Mouse (Mus musculus) forebrain, embryonic 16.5 days (tissue): ENCODE results near the gene Cul5. TPM values are rescaled to one million over a fixed set of nuclear protein-coding genes. Genes with fewer than 3 reads are reported as not detected.

Experiments used
- ATAC-seq: fragments of 200-750 bp; cut with Nextera tagmentation; 2 replicates; pipeline ENCODE4 v1.8.0; 2017; ENCODE audit warnings: mild to moderate bottlenecking, moderate library complexity
- H3K27ac ChIP-seq: fragments of 300-500 bp; sonication (generic); 2 replicates; pipeline ENCODE4 v1.5.1; 2014; ENCODE audit warnings: low read length, control low read depth
- H3K27me3 ChIP-seq: fragments of 300-500 bp; sonication (generic); replicated peaks from 2 replicates; pipeline ENCODE4 v1.6.1; 2014; ENCODE audit warnings: low read length; ENCODE audit not compliant: control insufficient read depth, insufficient read depth
- H3K36me3 ChIP-seq: fragments of 300-500 bp; sonication (generic); 2 replicates; pipeline ENCODE4 v1.6.1; 2014; ENCODE audit not compliant: control insufficient read depth, insufficient read depth
- H3K4me1 ChIP-seq: fragments of 300-500 bp; sonication (generic); replicated peaks from 2 replicates; pipeline ENCODE4 v1.6.1; 2014; ENCODE audit warnings: low read length; ENCODE audit not compliant: control insufficient read depth, insufficient read depth
- H3K4me2 ChIP-seq: fragments of 300-500 bp; sonication (generic); 2 replicates; pipeline ENCODE4 v1.6.1; 2014; ENCODE audit warnings: mild to moderate bottlenecking, low read length, control low read depth
- H3K4me3 ChIP-seq: fragments of 300-500 bp; sonication (generic); replicated peaks from 2 replicates; pipeline ENCODE4 v1.5.1; 2014; ENCODE audit warnings: mild to moderate bottlenecking, low read length, control low read depth
- H3K9ac ChIP-seq: fragments of 300-500 bp; sonication (generic); replicated peaks from 2 replicates; pipeline ENCODE4 v1.6.1; 2014; ENCODE audit warnings: low read depth, low read length, control low read depth
- H3K9me3 ChIP-seq: fragments of 300-500 bp; sonication (generic); 2 replicates; pipeline ENCODE4 v1.6.1; 2016; ENCODE audit warnings: low read length; ENCODE audit not compliant: control insufficient read depth
- WGBS: fragments of 180-500 bp; shearing (Covaris S2); extraction: QIAGEN DNeasy Blood & Tissue Kit; methylation state at CpG from one replicate; pipeline ENCODE4 v1.1.7; 2014; 5-methylcytosine and 5-hydroxymethylcytosine counted together
- polyA plus RNA-seq: library from polyadenylated mRNA; unstranded; fragments of >200 nt; fragmentation: Nextera tagmentation; extraction: Ambion mirVana; gene quantifications from 2 replicates; pipeline ENCODE4 v1.2.1, GENCODE M21; 2015

The Cul5 gene
- polyA plus RNA-seq, 1 experiment from 2014 or later, result 41.4 TPM

DNA sequence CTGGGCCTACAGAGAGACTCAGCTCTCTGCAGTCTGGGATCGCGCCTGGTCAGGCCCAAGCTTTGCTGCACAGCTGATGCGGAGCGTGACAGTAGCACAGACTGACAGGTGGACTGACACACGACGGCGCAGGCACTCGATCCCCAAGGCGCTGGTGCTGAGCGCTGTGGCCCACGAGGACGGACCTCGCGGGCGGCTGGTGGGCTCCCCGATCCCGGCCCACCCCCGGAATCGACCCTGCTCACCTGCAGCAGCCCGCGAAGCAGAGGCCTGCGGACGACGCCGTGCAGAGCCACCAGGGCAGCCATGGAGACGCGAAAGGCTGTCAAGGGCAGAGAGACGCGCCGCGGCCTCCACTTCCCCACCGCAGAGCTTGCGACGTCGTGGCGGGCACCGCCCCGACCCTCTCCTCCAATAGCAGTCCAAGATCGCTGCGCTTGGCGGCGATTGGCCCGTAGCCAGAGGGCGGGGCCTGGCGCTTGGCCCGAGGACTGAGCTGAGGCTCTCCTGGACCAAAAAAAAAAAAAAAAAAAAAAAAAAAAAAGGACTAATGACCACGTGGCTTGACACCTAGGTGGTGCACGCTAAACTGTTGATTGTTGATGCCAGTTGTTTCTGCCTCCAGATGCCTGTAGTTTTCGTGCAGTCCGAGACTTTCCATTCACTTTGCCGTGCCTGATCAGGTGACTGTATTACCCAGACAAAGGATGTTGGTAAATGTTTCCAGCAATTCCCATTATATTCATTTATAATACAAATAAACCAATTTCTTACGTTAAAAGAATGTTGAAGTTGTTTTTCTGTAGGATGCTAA, 59.6 kb downstream of the Cul5 start, which contains the start of gene Acat1:
Gene Acat1, minus strand, starts transcription at position 415 of the 814 bp plus-strand sequence.
- ATAC-seq, result peak; percentile 99
- peak within 1 kb of the TSS; percentile 91 for H3K4me3 ChIP-seq
- peak within 1 kb of the TSS; percentile 97 for H3K9ac ChIP-seq
- H3K9me3 ChIP-seq, result no peaks in the 10 kb centered on the region
- peaks cover 14% of the 10 kb centered on the region for H3K4me1 ChIP-seq
- H3K27me3 ChIP-seq, result no peaks in the 10 kb centered on the region
- H3K4me2 ChIP-seq, result peak within 1 kb of the TSS; percentile 72
- no peaks in the 10 kb centered on the region for H3K36me3 ChIP-seq
- peak within 1 kb of the TSS; percentile 84 for H3K27ac ChIP-seq
- WGBS, result 2% methylated on average over 51 of the region's 52 CpGs

GRCm38 (mm10) chr9:53609306-53609967, 60.4 kb downstream of the Cul5 start:
- Histone ChIP-seq H3K4me2 (peak overlapping the region; percentile 72), H3K27ac (peak overlapping the region; percentile 84), H3K4me1 (peaks cover 17% of the 10 kb centered on the region), H3K9me3 (no peaks in the 10 kb centered on the region), H3K9ac (peak overlapping the region; percentile 97), H3K27me3 (no peaks in the 10 kb centered on the region), H3K4me3 (peak overlapping the region; percentile 91), H3K36me3 (no peaks in the 10 kb centered on the region)
- peak; percentile 15; the same call in 1 of the 2 replicates for ATAC-seq
- 70% methylated on average over 12 of the region's 12 CpGs for WGBS

DNA sequence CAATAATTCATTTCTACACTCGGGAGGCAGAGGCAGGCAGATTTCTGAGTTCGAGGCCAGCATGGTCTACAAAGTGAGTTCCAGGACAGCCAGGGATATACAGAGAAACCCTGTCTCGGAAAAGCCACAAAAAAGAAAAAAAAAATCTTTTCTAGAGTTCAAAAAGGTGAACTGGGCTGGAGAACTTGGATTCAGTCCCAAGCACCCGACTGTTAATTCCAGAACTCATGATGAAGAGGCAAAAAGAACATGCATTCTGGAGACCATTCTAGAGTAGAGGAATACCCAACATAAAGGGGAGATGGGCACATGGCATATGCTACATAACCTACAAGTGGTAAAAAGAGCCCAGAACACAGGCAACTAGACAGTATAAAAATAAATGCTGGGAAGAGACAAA, 62.0 kb downstream of the Cul5 start:
- Histone ChIP-seq H3K27me3 (no peaks in the 10 kb centered on the region), H3K9ac (no peak overlapping the region)
- WGBS, result 92% methylated on average over 4 of the region's 4 CpGs

DNA sequence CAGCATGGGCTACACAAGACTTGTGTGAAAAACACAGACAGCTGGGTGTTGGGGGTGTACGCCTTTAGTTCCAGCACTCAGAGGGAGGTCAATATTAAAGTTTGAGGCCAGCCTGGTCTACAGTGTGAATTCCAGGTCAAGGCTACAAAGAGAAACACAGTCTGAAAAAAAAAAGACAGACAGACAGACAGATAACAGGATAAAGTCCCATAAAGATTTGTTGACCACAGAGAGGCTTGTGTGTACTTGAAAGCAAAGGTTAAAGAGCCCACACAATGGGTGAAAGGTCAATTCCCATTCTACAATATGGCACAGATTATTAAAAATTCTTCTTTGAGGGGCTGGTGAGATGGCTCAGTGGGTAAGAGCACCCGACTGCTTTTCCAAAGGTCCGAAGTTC, 62.6 kb downstream of the Cul5 start:
- H3K27ac ChIP-seq, result no peak overlapping the region
- H3K4me3 ChIP-seq, result no peak overlapping the region
- peaks cover 2% of the 10 kb centered on the region; the same call in 1 of the 2 replicates for H3K36me3 ChIP-seq
- H3K4me2 ChIP-seq, result no peak overlapping the region
- 93% methylated on average over 3 of the region's 3 CpGs for WGBS
- no peak for ATAC-seq
- H3K4me1 ChIP-seq, result peaks cover 17% of the 10 kb centered on the region
- H3K9ac ChIP-seq, result no peak overlapping the region
- no peaks in the 10 kb centered on the region for H3K9me3 ChIP-seq
- no peaks in the 10 kb centered on the region for H3K27me3 ChIP-seq

More for the DNA sequence above, 62.0 kb downstream of the Cul5 start:
- peaks cover 17% of the 10 kb centered on the region for H3K4me1 ChIP-seq
- no peak overlapping the region for H3K4me3 ChIP-seq
- ATAC-seq, result no peak
- H3K36me3 ChIP-seq, result peaks cover 2% of the 10 kb centered on the region; the same call in 1 of the 2 replicates
- no peaks in the 10 kb centered on the region for H3K9me3 ChIP-seq
- no peak overlapping the region for H3K4me2 ChIP-seq
- H3K27ac ChIP-seq, result no peak overlapping the region

GRCm38 (mm10) chr9:53604954-53605353, 64.9 kb downstream of the Cul5 start:
- no peak overlapping the region for H3K4me3 ChIP-seq
- H3K9ac ChIP-seq, result no peak overlapping the region
- no peaks in the 10 kb centered on the region for H3K9me3 ChIP-seq
- H3K4me1 ChIP-seq, result peaks cover 17% of the 10 kb centered on the region
- no peak for ATAC-seq
- H3K27me3 ChIP-seq, result no peaks in the 10 kb centered on the region
- H3K27ac ChIP-seq, result no peak overlapping the region
- WGBS, result 92% methylated on average over 5 of the region's 5 CpGs
- H3K36me3 ChIP-seq, result peaks cover 2% of the 10 kb centered on the region; the same call in 1 of the 2 replicates
- H3K4me2 ChIP-seq, result no peak overlapping the region

DNA sequence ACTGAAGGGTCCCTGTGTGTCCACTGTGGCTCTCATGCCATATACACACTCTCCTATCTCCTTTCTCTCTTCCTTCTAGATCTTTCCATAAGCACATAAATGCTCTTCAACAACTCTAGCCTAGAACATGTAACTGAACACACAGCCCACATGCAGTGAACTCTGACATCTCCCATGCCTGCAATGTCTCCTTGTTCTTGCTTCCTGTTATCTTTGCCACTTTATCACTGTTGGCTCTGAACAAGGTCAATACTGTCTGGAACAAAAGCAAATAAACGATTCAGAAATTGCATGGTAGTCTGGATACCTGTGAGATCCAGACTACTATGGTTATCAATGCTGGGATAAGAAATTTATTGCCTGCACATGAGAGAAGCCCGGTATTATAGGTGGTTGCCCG, 66.0 kb downstream of the Cul5 start:
- Histone ChIP-seq H3K4me1 (peaks cover 9% of the 10 kb centered on the region), H3K4me3 (no peak overlapping the region), H3K9ac (no peak overlapping the region), H3K4me2 (no peak overlapping the region), H3K27me3 (no peaks in the 10 kb centered on the region), H3K27ac (no peak overlapping the region), H3K36me3 (peaks cover 2% of the 10 kb centered on the region; the same call in 1 of the 2 replicates), H3K9me3 (no peaks in the 10 kb centered on the region)
- 93% methylated on average over 3 of the region's 3 CpGs for whole genome bisulfite sequencing
- ATAC-seq, result no peak

DNA sequence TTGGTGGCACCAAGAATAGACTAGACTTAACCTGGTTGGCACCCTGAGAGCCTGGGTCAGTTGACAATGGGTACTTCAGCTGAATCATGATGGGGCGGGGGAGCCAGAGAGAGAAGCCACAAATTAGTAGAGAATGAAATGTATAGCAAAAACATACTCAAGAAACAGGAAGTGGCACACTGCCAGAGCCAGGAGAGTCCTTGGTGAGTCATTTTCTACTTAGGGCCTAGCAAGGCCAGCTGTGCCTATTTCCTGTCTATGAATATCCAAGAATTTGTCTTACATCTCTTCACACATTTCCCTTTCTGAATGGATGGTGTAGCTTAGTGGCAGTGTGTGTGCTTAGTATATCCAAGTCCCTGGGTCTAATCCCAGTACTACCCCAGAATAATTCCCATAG, 66.4 kb downstream of the Cul5 start:
- Histone ChIP-seq H3K27ac (no peak overlapping the region), H3K36me3 (peaks cover 2% of the 10 kb centered on the region; the same call in 1 of the 2 replicates), H3K4me3 (no peak overlapping the region), H3K27me3 (no peaks in the 10 kb centered on the region), H3K4me1 (peaks cover 4% of the 10 kb centered on the region), H3K4me2 (no peak overlapping the region), H3K9ac (no peak overlapping the region), H3K9me3 (no peaks in the 10 kb centered on the region)
- no peak for ATAC-seq
- WGBS, result 80% methylated on average over 1 of the region's 1 CpGs

DNA sequence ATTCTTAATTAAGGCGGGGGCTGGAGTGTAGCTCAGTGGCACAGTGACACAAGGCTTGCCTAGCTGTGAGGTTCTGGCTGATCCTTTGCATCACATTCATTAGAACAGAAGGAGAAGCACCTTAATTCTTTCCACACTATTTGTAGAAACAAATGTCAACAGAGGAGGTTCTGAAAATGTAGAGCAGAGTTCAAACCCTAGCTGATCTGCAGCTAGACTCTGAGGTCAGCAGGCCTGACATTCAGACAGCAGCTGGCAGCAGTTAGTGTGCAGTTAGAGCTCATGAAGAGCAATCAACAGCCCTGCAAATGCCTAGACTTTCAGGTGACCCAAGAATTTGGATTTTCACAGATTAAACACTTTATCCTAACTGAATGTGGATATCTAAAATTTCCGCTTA, 68.3 kb downstream of the Cul5 start:
- Histone ChIP-seq H3K36me3 (peaks cover 2% of the 10 kb centered on the region; the same call in 1 of the 2 replicates), H3K4me3 (no peak overlapping the region), H3K27me3 (no peaks in the 10 kb centered on the region), H3K9me3 (no peaks in the 10 kb centered on the region), H3K27ac (no peak overlapping the region), H3K4me2 (no peak overlapping the region), H3K4me1 (0 out of 2 replicates have a peak, but pooled peaks cover 2% of the 10 kb centered on the region), H3K9ac (no peak overlapping the region)
- WGBS, result 93% methylated on average over 2 of the region's 2 CpGs
- no peak for ATAC-seq

GRCm38 (mm10) chr9:53598631-53599030, 71.2 kb downstream of the Cul5 start:
- Histone ChIP-seq H3K9me3 (no peaks in the 10 kb centered on the region), H3K27me3 (no peaks in the 10 kb centered on the region), H3K4me2 (no peak overlapping the region), H3K27ac (no peak overlapping the region), H3K4me1 (no peaks in the 10 kb centered on the region), H3K36me3 (peaks cover 14% of the 10 kb centered on the region), H3K4me3 (no peak overlapping the region), H3K9ac (no peak overlapping the region)
- WGBS, result 78% methylated on average over 6 of the region's 6 CpGs
- ATAC-seq, result no peak
